Mouse (Mus musculus): ENCODE data around the gene Btnl10. TPM values are rescaled to one million over a fixed set of nuclear protein-coding genes. Genes with fewer than 3 reads are reported as not detected.
"Not testable (repeated sequence)": the region's sequence is repeated elsewhere in the genome, so short reads cannot be mapped to it uniquely, and the experiment has no call there.

Btnl10 gene
- polyA plus RNA-seq, 1 experiment from 2014 or later, result 0.05 TPM

DNA sequence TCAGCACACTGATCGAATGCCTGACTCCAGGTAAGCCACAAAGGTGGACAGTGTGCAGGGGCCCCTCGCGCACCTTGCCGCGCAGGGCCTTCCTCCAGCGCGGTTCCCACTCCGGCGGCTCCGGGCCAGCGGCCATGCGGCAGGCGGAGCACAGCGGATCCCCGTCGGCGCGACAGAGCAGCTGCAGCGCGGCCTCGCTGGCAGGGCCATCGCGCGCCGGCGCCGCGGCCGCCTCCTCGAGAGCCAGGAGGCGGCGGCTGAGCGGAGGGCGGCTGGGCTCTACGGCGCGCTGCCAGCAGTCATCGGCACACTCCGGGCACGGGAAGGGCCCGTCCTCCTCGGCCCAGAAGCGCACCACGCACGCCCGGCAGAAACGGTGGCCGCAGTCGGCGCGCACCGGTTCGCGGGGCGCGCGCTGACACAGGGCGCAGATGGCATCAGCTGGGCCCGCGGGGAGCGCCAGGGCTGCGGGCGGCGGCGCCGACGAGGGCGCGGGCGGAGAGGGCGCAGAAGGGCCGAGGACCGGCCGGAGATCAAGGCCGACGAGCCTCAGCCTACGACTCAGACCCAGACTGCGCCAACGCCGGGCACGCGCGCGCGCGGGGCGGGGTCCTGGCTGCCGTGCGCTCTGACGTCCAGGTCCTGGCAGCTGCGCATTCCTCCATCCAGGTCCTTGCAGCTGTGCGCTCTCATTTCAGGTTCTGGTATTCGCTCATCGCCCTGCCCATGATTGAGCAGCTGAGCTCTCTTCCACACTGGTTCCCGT lies 20.8 kb downstream of the Btnl10 start, which contains the start of gene Rnf187:
Rnf187 (minus strand) TSS at position 595 of the 766 bp plus-strand sequence.
- peak; percentile 93 for DNase-seq (ENCODE audit: low spot score)
- H3K9me3 ChIP-seq, result no peaks in the 10 kb centered on the region
- no peaks in the 10 kb centered on the region; the same call in 1 of the 2 replicates for H3K27me3 ChIP-seq (ENCODE audit: insufficient read depth, poor library complexity, severe bottlenecking)
- H3K27ac ChIP-seq, result peak within 1 kb of the TSS; percentile 96
- H3K4me3 ChIP-seq, result peak within 1 kb of the TSS; percentile 98
- WGBS, result under 1% methylated on average over 95 of the region's 95 CpGs
- H3K4me1 ChIP-seq (replicated peaks), result peaks cover 38% of the 10 kb centered on the region
- H3K36me3 ChIP-seq, result peaks cover 36% of the 10 kb centered on the region

- H3K4me3 ChIP-seq, result peak overlapping the region; percentile 98
- no peaks in the 10 kb centered on the region for H3K9me3 ChIP-seq
- H3K36me3 ChIP-seq, result peaks cover 31% of the 10 kb centered on the region
- H3K4me1 ChIP-seq (replicated peaks), result peaks cover 38% of the 10 kb centered on the region
- H3K27ac ChIP-seq, result peak overlapping the region; percentile 96
- WGBS, result 18% methylated on average over 6 of the region's 6 CpGs
- H3K27me3 ChIP-seq (ENCODE audit: insufficient read depth, poor library complexity, severe bottlenecking), result no peaks in the 10 kb centered on the region; the same call in 1 of the 2 replicates
- no peak for DNase-seq (ENCODE audit: low spot score)
Observed at GRCm38 (mm10) chr11:58939088-58939439, 21.4 kb downstream of the Btnl10 start.

GRCm38 (mm10) chr11:58944136-58944535 lies 26.4 kb downstream of the Btnl10 start:
- Histone ChIP-seq H3K4me3 (no peak overlapping the region), H3K27ac (no peak overlapping the region), H3K4me1 (replicated peaks) (peaks cover 16% of the 10 kb centered on the region), H3K9me3 (no peaks in the 10 kb centered on the region), H3K36me3 (no peaks in the 10 kb centered on the region), H3K27me3 (ENCODE audit: insufficient read depth, poor library complexity, severe bottlenecking) (peaks cover 8% of the 10 kb centered on the region)
- 83% methylated on average over 5 of the region's 5 CpGs for WGBS
- no peak for DNase-seq (ENCODE audit: low spot score)

GRCm38 (mm10) chr11:58947306-58947705 lies 29.6 kb downstream of the Btnl10 start:
- peaks cover 14% of the 10 kb centered on the region for H3K27me3 ChIP-seq (ENCODE audit: insufficient read depth, poor library complexity, severe bottlenecking)
- no peak for DNase-seq (ENCODE audit: low spot score)
- 83% methylated on average over 3 of the region's 3 CpGs for WGBS
- no peaks in the 10 kb centered on the region for H3K9me3 ChIP-seq
- H3K4me3 ChIP-seq, result no peak overlapping the region; the same call in 1 of the 2 replicates
- H3K36me3 ChIP-seq, result no peaks in the 10 kb centered on the region
- 0 out of 2 replicates have a peak overlapping the region, but pooled peaks have one; percentile 24 for H3K27ac ChIP-seq
- H3K4me1 ChIP-seq (replicated peaks), result peaks cover 17% of the 10 kb centered on the region

DNA sequence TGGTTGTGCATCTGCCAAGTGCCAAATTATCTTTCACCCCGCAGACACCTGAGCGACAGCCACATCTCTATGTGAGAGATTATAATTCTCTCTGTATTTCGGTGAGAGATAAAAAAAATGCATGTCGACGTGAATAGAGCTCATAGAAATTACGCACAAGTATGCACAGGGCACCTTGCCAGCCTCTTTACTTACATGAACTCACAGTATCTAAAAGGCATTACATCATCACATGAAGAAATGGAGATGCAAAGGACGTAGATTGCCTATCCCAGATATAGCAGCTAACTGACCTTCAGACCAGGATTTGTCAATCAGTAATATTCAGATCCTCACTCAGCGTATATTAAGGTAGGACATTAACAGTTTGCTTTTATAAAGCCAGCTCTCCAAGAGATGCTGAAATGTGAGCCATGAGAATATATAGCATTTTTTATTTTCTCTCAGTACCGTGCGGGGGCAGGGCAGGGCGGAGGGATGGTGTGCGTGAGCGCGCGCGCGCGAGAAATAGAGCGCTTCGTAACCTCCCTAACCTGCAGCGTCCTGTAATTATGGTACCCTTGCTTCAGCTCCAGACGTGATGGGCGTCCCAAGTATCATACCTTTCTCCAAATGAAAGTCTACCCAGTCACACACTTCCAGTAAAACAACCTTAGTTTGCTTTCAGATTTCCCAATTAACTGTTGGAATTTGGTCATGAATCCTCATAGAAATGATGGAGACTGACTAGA lies 30.3 kb downstream of the Btnl10 start:
- Histone ChIP-seq H3K36me3 (no peaks in the 10 kb centered on the region), H3K9me3 (no peaks in the 10 kb centered on the region), H3K4me3 (peak overlapping the region; percentile 68), H3K27ac (peak overlapping the region; percentile 95), H3K27me3 (ENCODE audit: insufficient read depth, poor library complexity, severe bottlenecking) (peaks cover 14% of the 10 kb centered on the region), H3K4me1 (replicated peaks) (peaks cover 20% of the 10 kb centered on the region)
- no peak for DNase-seq (ENCODE audit: low spot score)
- WGBS, result 21% methylated on average over 23 of the region's 23 CpGs

- H3K27me3 ChIP-seq (ENCODE audit: insufficient read depth, poor library complexity, severe bottlenecking), result peaks cover 14% of the 10 kb centered on the region
- no peaks in the 10 kb centered on the region for H3K9me3 ChIP-seq
- DNase-seq (ENCODE audit: low spot score), result peak; percentile 78
- H3K4me3 ChIP-seq, result peak within 1 kb of the TSS; percentile 68
- peak within 1 kb of the TSS; percentile 95 for H3K27ac ChIP-seq
- peaks cover 28% of the 10 kb centered on the region for H3K4me1 ChIP-seq (replicated peaks)
- WGBS, result under 1% methylated on average over 48 of the region's 48 CpGs
- H3K36me3 ChIP-seq, result no peaks in the 10 kb centered on the region
Observed at GRCm38 (mm10) chr11:58948542-58949479, 31.1 kb downstream of the Btnl10 start, which contains the start of gene Hist3h2ba. Hist3h2ba (plus strand) TSS chr11:58948920.

GRCm38 (mm10) chr11:58949480-58950431 lies 32.0 kb downstream of the Btnl10 start:
- H3K9me3 ChIP-seq, result no peaks in the 10 kb centered on the region
- peak overlapping the region; percentile 68 for H3K4me3 ChIP-seq
- H3K36me3 ChIP-seq, result no peaks in the 10 kb centered on the region
- H3K27me3 ChIP-seq (ENCODE audit: insufficient read depth, poor library complexity, severe bottlenecking), result peaks cover 14% of the 10 kb centered on the region; the same call in 1 of the 2 replicates
- peak overlapping the region; percentile 95 for H3K27ac ChIP-seq
- H3K4me1 ChIP-seq (replicated peaks), result peaks cover 29% of the 10 kb centered on the region
- WGBS, result 5% methylated on average over 20 of the region's 20 CpGs
- DNase-seq (ENCODE audit: low spot score), result peak; percentile 66

- Histone ChIP-seq H3K36me3 (no peaks in the 10 kb centered on the region), H3K4me3 (no peak overlapping the region), H3K4me1 (replicated peaks) (peaks cover 36% of the 10 kb centered on the region), H3K9me3 (no peaks in the 10 kb centered on the region), H3K27ac (no peak overlapping the region), H3K27me3 (ENCODE audit: insufficient read depth, poor library complexity, severe bottlenecking) (peaks cover 7% of the 10 kb centered on the region; the same call in 1 of the 2 replicates)
- no peak for DNase-seq (ENCODE audit: low spot score)
- 75% methylated on average over 5 of the region's 5 CpGs for WGBS
Observed at GRCm38 (mm10) chr11:58951210-58951609, 33.5 kb downstream of the Btnl10 start.

GRCm38 (mm10) chr11:58953351-58954169 lies 35.9 kb downstream of the Btnl10 start:
- peak overlapping the region; percentile 97 for H3K27ac ChIP-seq
- H3K4me3 ChIP-seq, result peak overlapping the region; percentile 89
- H3K9me3 ChIP-seq, result no peaks in the 10 kb centered on the region
- H3K4me1 ChIP-seq (replicated peaks), result peaks cover 42% of the 10 kb centered on the region
- peaks cover 14% of the 10 kb centered on the region for H3K36me3 ChIP-seq
- peaks cover 8% of the 10 kb centered on the region for H3K27me3 ChIP-seq (ENCODE audit: insufficient read depth, poor library complexity, severe bottlenecking)
- under 1% methylated on average over 33 of the region's 33 CpGs for WGBS
- peak; percentile 68 for DNase-seq (ENCODE audit: low spot score)

GRCm38 (mm10) chr11:58954170-58954419 lies 36.4 kb downstream of the Btnl10 start:
- not testable (repeated sequence) for H3K27me3 ChIP-seq (ENCODE audit: insufficient read depth, poor library complexity, severe bottlenecking); DNase-seq (ENCODE audit: low spot score); H3K9me3 ChIP-seq
- under 1% methylated on average over 17 of the region's 17 CpGs for WGBS
- Histone ChIP-seq H3K4me1 (replicated peaks) (peaks cover 42% of the 10 kb centered on the region), H3K27ac (peak overlapping the region; percentile 97), H3K36me3 (peaks cover 15% of the 10 kb centered on the region), H3K4me3 (peak overlapping the region; percentile 89)
